Mouse (Mus musculus) stomach, adult 2 months (tissue): ENCODE measurements around the gene Gpd1l. TPM values are rescaled to one million over a fixed set of nuclear protein-coding genes. Genes with fewer than 3 reads are reported as not detected.

ENCODE experiments used
- polyA plus RNA-seq: library from polyadenylated mRNA; depleted of rRNA; stranded (reverse); fragments of >200 nt; gene quantifications from 2 replicates; pipeline ENCODE4 v1.2.3, GENCODE M21; 2012; rRNA removed

The Gpd1l gene
- polyA plus RNA-seq, result 17.1 and 22.4 TPM in 2 replicates

GRCm38 (mm10) chr9:114933723-114934171 is at the start of gene Gpd1l:
Gene Gpd1l, minus strand, starts transcription at chr9:114933987.

GRCm38 (mm10) chr9:114982689-114983360 is 49.0 kb upstream of the Gpd1l start, which contains the start of gene Rps27rt:
Gene Rps27rt, minus strand, starts transcription at chr9:114982739.

GRCm38 (mm10) chr9:114978281-114979111 is 44.7 kb upstream of the Gpd1l start, which contains the start of gene Osbpl10:
Gene Osbpl10, plus strand, starts transcription at chr9:114978569.

Other genes starting within 250 kb of the Gpd1l start
- 3.9 and 7.0 TPM in 2 replicates for gene Dync1li1, start 245.2 kb downstream of the Gpd1l start, polyA plus RNA-seq
- 17.7 and 18.3 TPM in 2 replicates for gene Cmtm6, start 202.9 kb downstream of the Gpd1l start, polyA plus RNA-seq
- gene Cmtm7, start 152.1 kb downstream of the Gpd1l start, polyA plus RNA-seq, result 195 and 273 TPM in 2 replicates
- gene Cmtm8, start 89.8 kb downstream of the Gpd1l start, polyA plus RNA-seq, result 74.0 and 118 TPM in 2 replicates
- 5.9 and 6.9 TPM in 2 replicates for gene Osbpl10, start 44.6 kb upstream of the Gpd1l start, polyA plus RNA-seq
- 1.9 and 2.9 TPM in 2 replicates for gene Rps27rt, start 48.8 kb upstream of the Gpd1l start, polyA plus RNA-seq